Mouse (Mus musculus) layer of hippocampus, postnatal 10 days (tissue): Measurements from ENCODE around the gene Knop1. TPM values are rescaled to one million over a fixed set of nuclear protein-coding genes. Genes with fewer than 3 reads are reported as not detected.
A peak's percentile ranks its signal among the peaks of the same experiment; 100 is the strongest.

Experiments
- DNase-seq, 2 experiments: peaks; one replicate each; pipeline ENCODE4 v3.0.0; 2021; ENCODE audit warnings: low spot score in 2 of 2
- long read RNA-seq: library from polyadenylated mRNA; stranded (forward); transcript quantifications from one replicate; pipeline ENCODE4 v2.0.0, GENCODE M21; 2023
- total RNA-seq, 2 experiments: library from RNA; stranded (reverse); gene quantifications; 2 replicates each; pipeline ENCODE4 v1.2.3; 2021

Gene Knop1
- total RNA-seq: 10 to 100 TPM; 36.3 to 36.5 TPM
- long read RNA-seq, full-length matches to known transcripts: 27 of 44 reads
- long read RNA-seq, partial matches to known transcripts: 6 of 44 reads
- long read RNA-seq, other reads (novel, unspliced or antisense): 11 of 44 reads

DNA sequence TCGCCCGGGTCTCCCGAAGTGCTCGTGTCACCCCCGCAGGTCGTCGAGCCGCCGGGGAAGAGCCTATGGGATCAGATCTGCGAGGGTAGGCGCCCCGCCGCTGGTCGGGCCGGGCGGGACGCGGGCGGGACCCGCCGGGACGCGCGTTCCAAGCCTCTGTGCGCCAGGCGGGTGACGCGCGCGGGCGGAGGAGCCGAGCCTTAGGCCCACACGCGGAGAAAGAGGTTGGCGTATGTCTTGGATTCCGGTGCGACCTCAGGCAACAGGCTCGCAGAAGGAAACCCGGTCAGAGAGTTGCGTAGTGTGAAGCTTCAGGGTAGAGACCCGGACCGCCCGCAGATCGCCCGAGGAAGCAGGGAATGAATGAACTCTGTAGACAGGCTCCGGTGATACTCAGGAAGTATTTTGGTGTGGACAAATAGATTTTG lies at the start of gene Knop1:
Knop1 (minus strand) TSS at position 378 of the 428 bp plus-strand sequence.
- DNase-seq: no peak

DNA sequence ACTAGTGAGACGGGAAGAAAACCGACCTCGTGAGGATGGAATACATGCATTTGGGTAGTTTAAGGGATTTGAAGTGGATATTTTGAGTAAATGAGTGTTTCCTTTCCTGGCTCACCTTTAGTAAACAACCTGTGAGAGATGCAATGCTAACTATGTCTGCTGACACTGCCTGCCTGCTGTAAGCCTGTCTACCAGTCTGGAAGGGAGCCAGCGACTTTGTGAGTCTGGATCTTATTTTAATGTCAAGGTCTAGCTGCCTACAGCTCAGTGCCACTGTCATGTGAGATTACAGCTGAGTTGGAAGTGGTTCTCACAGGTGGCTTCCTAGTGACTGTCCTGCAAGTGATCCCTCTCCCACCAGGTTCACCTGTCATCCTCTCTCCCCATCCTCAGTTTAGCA lies 48.5 kb upstream of the Knop1 start:
- DNase-seq: no peak

DNA sequence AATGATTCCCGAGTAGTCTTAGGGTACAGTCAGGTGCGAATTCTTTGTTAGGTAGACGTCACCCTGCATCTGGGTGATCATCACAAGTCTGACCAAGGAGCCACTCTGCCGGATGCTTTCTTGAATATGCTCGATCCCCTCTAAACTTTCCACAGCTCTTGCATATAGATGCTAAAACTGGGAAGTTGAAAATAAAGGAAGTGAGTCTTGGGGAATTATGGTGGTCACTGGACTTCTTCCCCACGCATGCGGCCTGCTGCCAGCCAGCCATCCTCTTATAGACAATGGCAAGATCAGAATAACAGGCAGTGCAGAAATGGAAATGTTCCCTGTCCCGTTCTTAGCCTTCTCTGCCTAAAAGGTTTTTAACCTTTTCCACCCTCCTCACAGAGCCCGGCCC lies 47.8 kb upstream of the Knop1 start:
- DNase-seq: no peak

DNA sequence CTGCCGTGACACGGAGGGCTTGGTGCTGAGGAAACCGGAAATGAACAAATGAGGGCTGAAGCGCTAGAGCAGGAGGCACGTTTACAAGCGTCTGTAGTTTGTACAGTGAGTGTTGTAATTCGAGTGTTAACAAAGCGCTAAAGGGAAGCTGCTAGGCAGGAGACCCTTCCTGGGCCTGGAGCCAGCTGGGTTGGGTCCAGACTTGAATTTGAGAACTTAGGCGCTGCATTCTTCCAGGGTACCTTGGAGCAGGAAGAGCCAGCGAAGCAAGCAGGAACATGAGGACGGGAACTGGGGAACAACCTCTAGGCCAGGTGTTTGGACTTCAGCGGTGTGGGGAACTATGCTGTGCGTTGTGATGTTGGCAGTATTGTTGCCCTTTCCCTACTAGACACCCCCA lies 46.9 kb upstream of the Knop1 start:
- peak; percentile 56 to 70 for DNase-seq

DNA sequence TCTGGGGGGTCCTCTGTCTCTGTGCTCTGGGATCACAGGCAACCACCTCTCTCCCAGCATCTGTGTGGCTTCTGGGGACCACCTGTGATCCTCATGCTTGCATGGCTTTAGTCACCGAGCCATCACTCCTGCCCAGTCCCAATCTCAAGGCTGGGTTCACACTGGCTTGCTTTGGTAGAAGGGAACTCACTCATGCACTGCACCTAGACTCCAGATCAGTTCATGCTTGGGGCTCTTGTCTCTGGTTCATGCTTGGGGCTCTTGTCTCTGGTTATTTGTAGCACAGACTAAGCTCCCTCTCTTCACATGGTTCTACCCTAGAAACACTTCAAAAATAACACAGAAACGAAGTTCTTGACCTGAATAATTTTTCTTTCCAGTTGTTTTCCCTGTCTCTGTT lies 44.0 kb upstream of the Knop1 start:
- DNase-seq: no peak

DNA sequence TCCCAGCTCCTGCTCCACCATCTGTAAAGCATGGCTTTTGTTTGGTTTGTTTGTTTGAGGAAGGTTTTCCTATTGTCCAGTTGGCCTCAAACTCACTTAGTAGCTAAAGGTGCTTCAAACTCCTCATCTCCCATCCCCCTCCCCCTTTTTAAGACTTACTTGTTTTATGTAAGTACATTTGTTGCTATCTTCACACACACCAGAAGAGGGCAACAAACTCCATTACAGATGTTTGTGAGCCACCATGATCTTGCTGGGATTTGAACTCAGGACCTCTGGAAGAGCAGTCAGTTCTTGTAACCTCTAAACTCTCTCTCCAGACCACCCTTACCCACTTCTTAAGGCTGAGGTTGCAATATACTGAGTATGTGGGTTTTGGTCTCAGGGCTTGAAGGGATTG lies 42.0 kb upstream of the Knop1 start:
- DNase-seq: no peak

DNA sequence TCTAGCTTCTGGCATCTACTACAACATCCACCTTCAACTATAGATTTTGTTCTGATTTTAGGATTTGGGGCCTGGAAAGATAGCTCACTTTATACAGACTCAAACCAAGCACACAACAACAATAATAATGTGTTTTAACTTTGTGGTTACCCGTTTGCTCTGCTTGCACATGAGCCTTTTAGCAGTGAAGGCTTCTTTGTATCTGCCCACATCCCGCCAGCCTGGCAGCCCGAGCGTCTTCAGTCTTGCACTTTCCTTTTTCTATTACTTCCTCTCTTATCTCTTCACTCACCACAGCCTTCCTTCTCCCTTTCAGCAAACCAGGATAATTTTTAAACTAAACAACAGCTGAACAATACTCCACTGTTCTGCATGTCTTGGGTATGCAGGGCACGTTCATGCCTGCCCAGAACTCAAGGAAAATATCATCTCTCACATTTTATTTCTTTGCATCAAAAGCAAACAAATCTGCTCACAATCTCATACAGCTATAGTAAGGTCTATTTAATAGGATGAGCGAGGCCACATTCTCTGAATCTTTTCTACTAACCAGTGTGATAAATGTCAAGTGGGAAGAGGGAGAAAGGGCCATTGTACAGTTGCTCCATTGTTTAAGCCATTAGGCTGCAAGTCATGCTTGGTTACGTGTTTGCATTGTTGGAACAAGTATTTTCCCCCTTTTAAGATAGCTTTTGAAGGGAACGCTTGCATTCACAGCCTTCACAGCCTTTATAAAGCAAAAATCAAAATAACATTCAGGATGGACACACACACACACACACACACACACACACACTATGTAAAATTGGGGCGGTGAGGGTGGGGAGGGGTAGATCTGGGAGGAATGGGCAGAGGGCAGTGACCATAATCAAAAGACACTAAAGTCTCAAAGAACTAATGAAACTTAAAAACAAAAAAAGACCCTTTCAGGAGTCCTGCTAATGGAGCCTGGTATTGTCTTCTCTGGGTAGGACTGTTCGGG lies 39.7 kb upstream of the Knop1 start:
- no peak for DNase-seq

DNA sequence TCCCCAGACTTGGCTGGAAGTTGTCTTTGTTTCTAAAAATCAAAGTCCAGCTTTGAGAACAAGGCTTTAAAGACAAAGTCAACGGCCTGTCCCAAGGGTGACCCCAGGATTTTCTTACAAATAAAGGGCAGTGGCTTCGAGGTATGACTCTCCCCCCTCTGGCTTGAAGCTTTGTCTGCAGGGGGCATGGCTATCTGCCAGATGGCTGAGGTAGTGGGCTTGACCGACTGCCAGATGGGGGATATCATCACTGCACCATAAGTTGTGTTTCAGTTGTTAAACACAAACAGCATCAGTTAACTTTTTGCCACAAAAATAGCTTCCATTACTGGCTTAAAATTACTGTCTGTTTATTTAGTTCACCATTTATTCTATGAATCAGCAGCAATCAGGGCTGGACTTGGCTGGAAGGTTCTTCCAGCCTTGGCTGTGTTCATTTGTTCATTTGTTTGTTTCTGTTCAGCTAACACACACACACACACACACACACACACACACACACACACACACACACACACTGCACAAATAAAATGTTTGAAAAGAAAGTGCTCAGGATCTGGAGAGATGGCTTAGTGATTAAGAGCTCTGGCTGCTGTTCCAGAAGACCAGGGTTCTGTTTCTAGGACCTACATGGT lies 33.1 kb upstream of the Knop1 start:
- DNase-seq: peak; percentile 32 to 34

DNA sequence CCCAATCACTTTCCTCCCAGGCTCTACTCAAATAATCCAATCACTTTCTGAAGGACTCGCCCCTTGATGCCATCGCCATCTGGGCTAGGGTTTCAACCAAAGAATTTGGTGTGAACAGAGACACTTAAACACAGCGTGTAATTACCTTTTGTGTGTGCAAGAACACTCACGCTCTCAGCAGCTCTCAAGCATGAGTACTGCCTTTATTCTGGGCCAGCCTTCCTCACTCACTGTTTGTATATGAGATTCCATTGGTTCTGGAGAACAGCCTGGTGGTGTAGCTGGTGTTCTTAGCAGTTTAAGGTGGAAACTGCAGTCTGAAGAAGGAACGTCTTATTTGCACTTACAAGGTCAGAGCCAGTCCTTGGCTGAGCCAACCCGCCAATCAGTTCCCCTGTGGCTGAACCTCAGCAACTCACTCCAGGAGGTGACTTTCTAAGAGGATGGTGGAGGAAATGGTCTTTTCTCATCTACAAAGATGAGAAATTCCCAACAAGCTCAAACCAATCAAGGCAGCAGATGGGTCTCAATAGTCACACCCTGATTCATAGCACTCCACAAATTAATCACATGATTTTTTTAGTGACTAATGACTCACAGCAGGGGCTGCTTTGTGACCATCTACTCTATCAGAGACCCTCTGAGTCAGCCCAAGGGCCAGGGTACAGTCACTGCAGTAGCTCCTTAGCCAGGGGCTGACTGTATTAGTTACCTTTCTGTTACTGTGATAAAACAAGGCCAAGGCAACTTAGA lies 31.4 kb upstream of the Knop1 start:
- DNase-seq: no peak

DNA sequence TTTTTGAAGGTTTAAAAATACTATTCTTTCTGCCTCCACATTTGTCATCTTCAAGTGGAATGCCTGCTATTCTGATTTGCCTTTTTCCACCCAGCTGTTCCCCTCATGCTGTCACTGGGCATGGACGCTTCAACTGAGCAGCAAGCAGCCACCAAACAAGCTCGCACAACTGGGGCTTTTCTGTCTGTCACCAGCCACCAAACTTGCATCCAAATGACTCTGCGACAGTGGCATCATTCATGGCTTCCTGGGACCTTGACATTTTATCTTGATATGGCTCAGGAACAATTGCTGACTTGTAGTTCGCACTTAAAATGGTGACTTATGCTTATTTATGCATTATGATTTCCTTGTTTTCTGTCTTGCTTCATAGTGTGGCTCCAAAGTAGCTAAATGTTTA lies 28.9 kb upstream of the Knop1 start:
- DNase-seq: no peak

DNA sequence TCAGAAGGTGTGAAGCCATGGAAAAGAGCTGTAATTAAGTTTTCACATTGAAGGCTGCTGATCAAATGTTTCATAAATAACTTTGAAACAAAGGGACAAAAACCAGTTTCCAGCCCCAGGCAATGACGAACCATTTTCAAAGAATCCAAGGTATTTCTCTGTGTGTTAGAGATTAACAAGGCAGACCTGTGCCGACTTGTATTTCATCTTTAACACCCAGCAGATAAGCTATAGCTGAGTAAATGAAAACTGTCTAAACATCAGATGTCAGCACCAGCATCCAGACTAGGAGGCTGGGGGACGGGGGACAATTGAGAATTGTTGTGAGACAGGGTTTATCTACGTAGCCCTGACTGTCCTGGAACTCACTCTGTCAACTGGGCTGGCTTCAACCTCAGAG lies 27.9 kb upstream of the Knop1 start:
- DNase-seq: no peak

DNA sequence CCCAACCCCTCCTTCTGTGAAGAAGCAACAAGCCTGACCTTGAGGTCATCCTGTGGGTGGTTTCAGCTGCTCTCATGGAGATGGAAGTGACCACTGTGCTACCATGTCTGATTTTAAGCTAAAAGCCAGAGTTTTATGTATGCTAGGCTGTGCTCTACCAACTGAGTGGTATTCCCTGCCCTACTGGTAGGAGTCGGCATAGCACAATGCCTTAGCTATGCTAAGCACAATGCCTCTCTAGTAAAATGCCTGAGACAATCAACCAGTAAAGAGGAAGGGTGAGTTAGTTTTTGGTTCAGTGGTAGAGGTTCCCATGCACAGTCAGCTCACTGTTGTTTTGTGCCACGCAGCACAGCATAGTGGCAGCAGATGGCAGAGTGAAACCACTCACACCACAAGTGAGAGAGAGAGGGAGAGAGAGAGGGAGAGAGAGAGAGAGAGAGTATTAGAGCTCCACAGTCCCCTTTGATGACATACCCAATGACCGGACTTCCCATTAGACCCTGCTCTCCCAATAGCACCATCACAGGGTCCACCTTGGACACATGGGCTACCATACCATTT lies 23.5 kb upstream of the Knop1 start:
- DNase-seq: no peak

DNA sequence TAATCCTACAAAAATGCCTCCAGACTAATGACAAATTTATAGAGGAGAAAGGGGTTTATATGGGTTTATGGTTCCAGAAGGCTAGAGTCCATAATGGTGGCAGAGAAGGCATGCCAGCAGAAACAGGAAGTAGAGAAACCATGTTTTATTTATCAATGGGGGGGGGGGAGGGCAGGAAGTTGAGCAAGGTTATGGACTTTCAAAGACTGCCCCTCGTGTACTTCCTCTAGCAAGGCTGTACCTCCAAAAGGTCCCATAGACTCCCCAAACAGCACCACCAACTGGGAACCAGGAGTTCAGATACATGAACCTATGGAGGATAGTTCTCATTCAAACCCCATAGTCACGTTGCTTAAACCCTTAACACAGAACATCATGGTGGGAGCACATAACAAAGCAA lies 9.3 kb upstream of the Knop1 start:
- DNase-seq: no peak

DNA sequence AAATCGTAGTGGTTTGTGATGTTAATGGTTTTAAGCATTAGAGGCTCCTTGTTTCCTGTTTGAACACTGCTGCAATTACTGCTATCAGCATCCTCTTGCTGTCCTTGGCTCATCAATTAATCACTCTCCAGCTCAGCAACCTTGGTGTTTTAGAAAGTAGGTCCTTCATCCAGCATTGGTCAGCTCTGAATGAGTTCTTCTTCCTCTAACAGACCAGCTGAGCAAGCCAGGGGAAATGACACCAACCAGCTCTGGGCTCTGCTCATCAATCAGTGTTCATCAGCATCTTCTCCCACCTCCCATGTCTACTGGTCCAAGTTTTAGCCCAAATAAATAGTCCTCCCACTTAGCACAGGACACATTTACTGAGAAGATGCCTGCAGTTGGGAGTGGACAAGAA lies 2.6 kb upstream of the Knop1 start:
- no peak for DNase-seq

DNA sequence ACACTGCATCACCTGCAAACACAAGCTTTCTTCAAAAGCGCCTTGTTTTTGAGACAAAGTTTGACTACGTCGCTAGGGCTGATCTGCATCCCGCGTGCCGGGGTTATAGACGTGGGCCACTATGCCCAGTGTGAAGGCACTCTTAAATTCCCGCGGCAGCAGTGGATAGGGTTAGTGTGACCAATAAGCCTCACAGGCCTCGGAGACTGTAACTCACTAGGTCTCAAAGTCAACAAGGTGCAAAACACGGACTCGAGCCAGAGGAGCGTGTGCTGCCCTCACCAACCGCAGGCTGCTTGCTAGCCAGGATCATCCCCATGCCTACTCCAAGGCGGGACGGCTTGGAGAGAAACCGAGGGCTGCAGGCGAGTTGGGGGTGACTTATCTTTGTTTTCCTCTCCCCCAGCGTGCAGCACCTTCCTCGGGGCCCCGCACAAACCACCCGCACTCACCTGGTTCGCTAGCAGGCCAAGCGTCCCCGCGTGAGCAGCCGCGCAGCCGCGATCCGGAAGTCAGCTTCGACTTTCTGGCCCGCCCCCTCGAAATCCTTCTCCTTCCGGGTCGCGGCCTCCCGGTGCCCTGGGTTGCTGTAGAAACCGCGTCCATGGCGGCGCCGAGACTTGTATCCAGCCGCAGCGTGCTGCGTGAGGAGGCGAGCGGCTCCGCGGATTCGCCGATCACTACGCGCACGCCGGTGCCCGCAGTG lies 730 bp downstream of the Knop1 start, which contains the start of gene Iqck:
Iqck (plus strand) TSS at position 582 of the 706 bp plus-strand sequence.
- peak; percentile 92 to 93 for DNase-seq

DNA sequence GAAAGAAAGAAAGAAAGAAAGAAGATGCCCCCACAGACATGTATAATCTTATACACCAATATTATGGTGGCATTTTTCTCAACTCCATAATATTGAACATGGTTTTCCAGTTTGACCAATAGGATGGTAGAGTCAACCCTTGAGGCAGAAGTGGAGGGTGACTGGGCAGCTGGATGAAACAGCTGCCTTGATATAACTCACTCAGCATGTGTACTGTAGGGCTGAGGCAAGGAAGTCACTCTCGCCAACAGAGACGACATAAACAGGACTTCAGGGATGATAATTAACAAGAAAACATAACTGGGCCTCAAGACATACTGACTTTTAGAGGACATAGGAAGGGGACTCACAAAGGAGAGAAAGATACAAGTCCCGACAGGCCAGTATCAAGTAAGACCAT lies 1.4 kb downstream of the Knop1 start:
- DNase-seq: no peak

DNA sequence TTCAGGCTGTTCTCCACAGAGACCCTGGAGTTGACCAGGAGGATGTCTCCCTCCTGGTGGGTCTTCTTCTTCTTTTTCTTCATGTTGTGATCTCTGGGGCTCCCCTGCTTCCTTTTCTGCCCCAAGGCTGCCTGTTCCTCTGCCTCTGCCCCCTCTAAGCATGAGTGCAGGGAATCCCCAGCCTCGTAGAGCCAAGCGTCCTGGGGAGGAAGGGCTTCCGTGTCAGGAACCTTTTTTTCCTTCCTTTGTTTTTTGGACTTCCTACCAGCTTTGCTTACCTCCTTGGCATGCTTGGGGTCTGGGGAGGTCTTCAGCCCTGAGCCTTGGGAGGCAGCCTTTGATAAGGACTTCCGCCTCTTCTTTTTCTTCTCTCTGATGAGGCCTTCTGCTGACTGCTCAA lies 3.4 kb downstream of the Knop1 start:
- no peak for DNase-seq

DNA sequence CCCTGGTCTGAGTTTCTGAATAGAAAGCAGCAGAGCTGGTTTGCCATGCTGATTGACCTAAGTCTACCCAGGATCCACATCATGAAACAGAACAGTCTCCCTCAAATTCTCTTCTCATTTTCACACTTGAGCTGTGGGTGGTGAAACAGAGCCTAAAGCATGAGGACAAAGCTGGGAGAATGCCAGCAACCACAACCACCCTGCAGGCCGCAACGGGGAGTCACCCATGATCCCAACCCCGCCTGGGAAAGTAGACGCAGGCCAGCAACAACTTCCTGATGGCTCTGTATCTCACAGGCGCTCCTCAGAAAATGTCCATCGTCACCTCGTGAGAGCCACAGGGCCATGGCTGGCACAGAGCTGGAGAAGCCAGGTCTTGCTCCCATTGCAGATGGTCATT lies 4.5 kb downstream of the Knop1 start:
- no peak for DNase-seq

DNA sequence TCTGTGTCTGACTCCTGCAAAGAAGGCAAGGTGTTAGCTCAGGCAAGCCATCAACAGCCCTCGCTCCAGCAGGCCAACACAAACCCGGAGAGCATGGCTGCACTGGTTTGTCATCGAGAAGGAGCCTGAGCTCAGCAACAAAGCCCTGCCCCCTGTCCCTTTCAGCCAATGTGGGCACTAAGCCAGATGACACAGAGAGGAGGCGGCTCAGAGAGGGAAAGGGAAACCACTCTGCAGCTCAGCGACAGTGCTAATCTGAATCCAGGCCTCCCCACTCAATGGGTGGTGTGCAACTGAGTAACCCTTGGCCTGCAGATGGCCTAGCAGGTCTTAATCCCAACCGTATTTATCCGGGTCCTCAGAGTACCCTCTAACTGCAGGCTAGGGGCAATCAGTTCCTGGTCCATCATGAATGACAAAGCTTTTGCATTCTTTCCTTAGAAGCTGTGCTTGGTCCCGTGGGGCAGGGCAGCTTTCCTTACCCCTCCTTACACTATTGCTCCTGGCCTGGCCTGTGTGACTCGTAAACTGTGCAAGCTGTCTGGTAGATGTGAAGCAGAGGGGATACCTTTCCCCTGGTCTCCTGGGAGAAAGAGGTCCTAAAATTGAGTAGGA lies 5.3 kb downstream of the Knop1 start:
- DNase-seq: no peak
